Mouse (Mus musculus) stomach, postnatal 0 days (tissue): ENCODE measurements around the gene Cbr1.

Experiments used
- CTCF ChIP-seq: IDR thresholded peaks from 2 replicates; pipeline ENCODE4 v1.5.1; 2016; ENCODE audit warnings: antibody characterized with exemption, low read depth, mild to moderate bottlenecking, moderate library complexity
- EP300 ChIP-seq: optimal IDR thresholded peaks from 2 replicates; pipeline ENCODE3; 2016; ENCODE audit warnings: antibody characterized with exemption

- TF ChIP-seq CTCF (no peak), EP300 (no peak)
These were observed 32.2 kb upstream of the Cbr1 start for GRCm38 (mm10) chr16:93573434-93573833.
